Mouse (Mus musculus): ENCODE data around the gene Map2k5.

DNA sequence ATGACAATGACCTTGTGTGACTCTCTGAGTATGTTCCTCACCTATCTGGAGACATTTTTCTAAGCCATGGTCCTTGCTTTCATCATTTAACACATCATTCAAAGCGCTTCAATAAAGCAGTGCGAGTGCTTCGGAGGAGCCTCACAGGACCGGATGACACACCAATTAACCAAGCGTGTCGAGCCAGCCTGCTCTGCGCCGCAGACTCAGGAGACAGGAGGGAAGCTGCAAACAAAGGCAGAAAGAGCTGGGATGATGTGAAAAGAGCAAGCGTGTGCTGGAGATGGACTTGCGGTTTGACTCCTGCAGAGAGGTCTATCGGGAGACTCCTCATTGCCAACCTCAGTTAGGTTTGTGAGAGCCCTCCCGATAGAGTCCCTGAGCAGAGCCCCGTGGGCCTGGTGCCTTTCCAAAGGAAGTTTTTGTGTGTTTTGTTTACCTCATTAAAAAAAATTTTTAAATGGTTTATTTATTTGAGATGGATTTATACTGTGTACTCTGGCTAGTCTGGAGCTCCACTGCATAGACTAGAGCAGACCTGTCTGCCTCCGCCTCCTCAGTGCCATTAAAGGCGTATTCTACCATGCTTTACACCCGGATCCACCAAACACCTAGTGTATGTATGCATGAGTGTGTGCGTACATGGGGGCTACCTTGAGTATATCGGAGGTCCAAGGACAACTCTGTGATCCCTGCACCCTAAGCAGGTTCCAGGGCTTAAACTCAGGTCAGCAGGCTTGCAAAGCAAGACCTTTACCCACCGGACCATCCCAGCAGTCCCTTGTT lies 126.7 kb downstream of the Map2k5 start:
- TF ChIP-seq POLR2A (IDR thresholded peaks at IDR 0.05; ENCODE audit: low read depth, low read length) (no peak), CTCF (IDR thresholded peaks at IDR 0.05; ENCODE audit: borderline replicate concordance, insufficient read depth, low read length) (no peak)
